Mouse (Mus musculus) stomach, postnatal 0 days (tissue): ENCODE data around the gene Zfp846.

Source experiments
- CTCF ChIP-seq: IDR thresholded peaks from 2 replicates; pipeline ENCODE4 v1.5.1; 2016; ENCODE audit warnings: antibody characterized with exemption, low read depth, mild to moderate bottlenecking, moderate library complexity
- EP300 ChIP-seq: optimal IDR thresholded peaks from 2 replicates; pipeline ENCODE3; 2016; ENCODE audit warnings: antibody characterized with exemption

- no peak for TF ChIP-seq CTCF
- no peak for TF ChIP-seq EP300
These were observed 35.6 kb downstream of the Zfp846 start for GRCm38 (mm10) chr9:20616685-20617084.
